Mouse (Mus musculus) liver, postnatal 0 days (tissue): ENCODE measurements around the gene Rgs7.

ENCODE experiments used
- CTCF ChIP-seq: sonication (generic); IDR thresholded peaks from 2 replicates; pipeline ENCODE4 v1.5.1; 2016; ENCODE audit warnings: antibody characterized with exemption, low read depth
- EP300 ChIP-seq: IDR thresholded peaks from 2 replicates; pipeline ENCODE4 v1.6.1; 2016; ENCODE audit warnings: antibody characterized with exemption, low read depth, mild to moderate bottlenecking

GRCm38 (mm10) chr1:175317264-175317663 is 175.0 kb downstream of the Rgs7 start:
- TF ChIP-seq EP300, result no peak
- no peak for TF ChIP-seq CTCF
